Mouse (Mus musculus): ENCODE results near the gene Kars. TPM values are rescaled to one million over a fixed set of nuclear protein-coding genes. Genes with fewer than 3 reads are reported as not detected.

The Kars gene
- polyA plus RNA-seq, 1 experiment from 2014 or later, result 288 TPM

DNA sequence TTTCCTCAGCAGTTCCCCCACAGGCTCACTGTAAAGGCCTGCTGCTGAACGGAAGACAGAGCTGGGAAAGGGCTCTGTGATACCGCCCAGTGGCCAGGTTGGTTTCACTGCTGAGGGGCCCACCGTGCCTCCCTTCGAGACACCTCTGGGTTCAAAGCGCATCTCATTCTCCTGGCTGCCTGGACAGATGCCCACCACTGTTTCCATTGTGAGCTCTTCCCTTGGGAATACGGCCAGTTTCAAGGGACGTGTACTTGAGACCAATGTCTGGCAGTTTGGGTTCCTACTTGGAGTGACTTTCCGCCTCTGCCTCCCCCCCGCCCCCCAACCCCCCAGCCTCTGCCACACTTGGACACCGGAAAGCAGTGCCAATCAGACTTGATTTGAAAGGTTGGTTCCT is 48.0 kb downstream of the Kars start:
- DNase-seq (ENCODE audit: low spot score) (no peak), ATAC-seq (ENCODE audit: insufficient number of reproducible peaks, low FRiP score, low TSS enrichment, low read depth) (no peak)
- Histone ChIP-seq H3K27me3 (ENCODE audit: control insufficient read depth, insufficient read depth, low read length) (no peaks in the 10 kb centered on the region), H3K9me3 (ENCODE audit: control insufficient read depth, low read length) (no peaks in the 10 kb centered on the region), H3K4me3 (ENCODE audit: low read depth, low read length) (no peak overlapping the region), H3K9ac (ENCODE audit: low read length) (no peak overlapping the region), H3K27ac (replicated peaks; ENCODE audit: low read depth, low read length) (no peak overlapping the region), H3K4me2 (ENCODE audit: low read depth, severe bottlenecking) (no peak overlapping the region), H3K36me3 (ENCODE audit: control insufficient read depth, insufficient read depth, low read length) (no peaks in the 10 kb centered on the region; the same call in 1 of the 2 replicates), H3K4me1 (ENCODE audit: control insufficient read depth, insufficient read depth, low read length) (no peaks in the 10 kb centered on the region)
- WGBS, result 85% methylated on average over 10 of the region's 10 CpGs

DNA sequence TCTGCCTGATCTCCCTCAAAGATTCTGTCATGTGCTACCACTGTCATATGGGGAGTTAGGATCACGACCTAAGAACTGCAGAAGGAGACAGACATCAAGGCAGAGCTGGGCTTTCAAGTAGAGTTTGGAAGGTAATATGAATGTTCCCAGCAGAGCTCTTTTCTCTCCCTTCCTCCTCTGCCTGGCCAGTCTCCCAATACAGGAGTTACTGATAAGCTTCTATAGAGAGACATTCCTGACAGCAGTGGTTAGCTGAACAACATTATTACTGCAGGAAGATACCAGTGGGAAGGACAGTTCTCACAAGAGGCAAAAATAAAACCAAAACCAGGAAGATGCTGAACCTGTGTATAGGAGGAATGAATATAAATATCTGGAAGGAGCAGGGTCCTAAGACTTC is 48.5 kb downstream of the Kars start:
- Histone ChIP-seq H3K9me3 (ENCODE audit: control insufficient read depth, low read length) (no peaks in the 10 kb centered on the region), H3K27me3 (ENCODE audit: control insufficient read depth, insufficient read depth, low read length) (no peaks in the 10 kb centered on the region), H3K4me3 (ENCODE audit: low read depth, low read length) (no peak overlapping the region), H3K36me3 (ENCODE audit: control insufficient read depth, insufficient read depth, low read length) (no peaks in the 10 kb centered on the region; the same call in 1 of the 2 replicates), H3K4me2 (ENCODE audit: low read depth, severe bottlenecking) (no peak overlapping the region), H3K4me1 (ENCODE audit: control insufficient read depth, insufficient read depth, low read length) (no peaks in the 10 kb centered on the region), H3K9ac (ENCODE audit: low read length) (no peak overlapping the region), H3K27ac (replicated peaks; ENCODE audit: low read depth, low read length) (no peak overlapping the region)
- 76% methylated on average over 1 of the region's 1 CpGs for WGBS
- DNase-seq (ENCODE audit: low spot score) (no peak), ATAC-seq (ENCODE audit: insufficient number of reproducible peaks, low FRiP score, low TSS enrichment, low read depth) (no peak)

DNA sequence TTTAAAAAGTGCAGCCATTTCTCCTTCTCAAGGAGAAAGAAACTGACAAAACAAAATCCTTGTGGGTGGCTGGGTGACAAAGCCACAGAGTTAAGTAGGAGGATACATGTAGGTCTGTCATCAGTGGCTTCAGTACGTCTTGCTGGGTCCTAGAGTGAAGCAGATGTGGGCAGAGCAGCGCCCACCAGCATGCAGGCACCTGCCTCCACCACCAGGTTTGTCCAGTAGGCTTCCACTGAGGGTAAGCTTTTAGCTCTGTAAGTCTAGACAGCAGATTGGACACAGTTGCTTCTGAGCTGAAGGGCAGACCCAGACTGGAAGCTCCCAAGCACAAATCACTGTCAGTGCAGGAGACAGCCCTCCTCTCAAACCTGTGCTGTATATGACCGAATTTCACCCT is 49.8 kb downstream of the Kars start:
- H3K36me3 ChIP-seq (ENCODE audit: control insufficient read depth, insufficient read depth, low read length), result peaks cover 3% of the 10 kb centered on the region; the same call in 1 of the 2 replicates
- no peak overlapping the region for H3K4me3 ChIP-seq (ENCODE audit: low read depth, low read length)
- H3K9me3 ChIP-seq (ENCODE audit: control insufficient read depth, low read length), result no peaks in the 10 kb centered on the region
- DNase-seq (ENCODE audit: low spot score) (no peak), ATAC-seq (ENCODE audit: insufficient number of reproducible peaks, low FRiP score, low TSS enrichment, low read depth) (no peak)
- H3K27ac ChIP-seq (replicated peaks; ENCODE audit: low read depth, low read length), result no peak overlapping the region
- no peak overlapping the region for H3K9ac ChIP-seq (ENCODE audit: low read length)
- no peaks in the 10 kb centered on the region for H3K27me3 ChIP-seq (ENCODE audit: control insufficient read depth, insufficient read depth, low read length)
- no peaks in the 10 kb centered on the region for H3K4me1 ChIP-seq (ENCODE audit: control insufficient read depth, insufficient read depth, low read length)
- WGBS, result 74% methylated on average over 3 of the region's 3 CpGs
- H3K4me2 ChIP-seq (ENCODE audit: low read depth, severe bottlenecking), result no peak overlapping the region

DNA sequence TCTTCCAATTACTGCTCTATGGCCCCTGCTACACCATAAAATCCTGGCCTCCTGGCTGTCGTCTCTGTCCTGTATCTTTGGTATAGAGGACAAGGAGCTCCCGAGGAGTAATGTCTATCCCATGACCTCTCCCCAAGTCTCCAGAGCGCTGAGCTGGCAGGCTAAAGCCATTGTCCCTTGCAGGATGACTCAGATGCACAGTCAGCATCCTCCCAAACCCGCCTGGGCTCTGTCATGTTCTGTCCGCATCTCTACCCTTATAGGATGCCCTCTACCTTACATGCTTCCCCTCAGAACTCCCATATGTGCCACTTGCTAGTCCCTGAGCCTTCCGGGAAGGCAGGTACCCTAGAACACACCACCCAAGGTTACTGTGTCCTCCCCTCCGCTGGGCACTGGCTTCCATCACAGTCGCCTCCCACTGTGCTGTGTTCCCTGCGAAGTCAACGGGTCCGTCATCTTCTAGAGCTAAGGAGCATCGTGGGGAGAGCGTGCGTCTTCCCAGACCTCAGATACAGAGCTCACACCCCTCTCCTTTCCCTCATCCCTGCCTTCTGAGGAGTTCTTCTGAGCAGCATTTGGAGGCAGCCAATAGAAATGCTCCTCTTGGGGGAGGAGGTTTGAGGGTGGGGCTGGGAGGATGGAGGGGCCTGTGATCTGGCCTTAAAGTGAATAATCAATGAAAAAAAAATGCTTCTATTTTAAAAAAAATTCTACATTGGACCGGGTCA is 50.4 kb downstream of the Kars start:
- no peaks in the 10 kb centered on the region for H3K27me3 ChIP-seq (ENCODE audit: control insufficient read depth, insufficient read depth, low read length)
- H3K9me3 ChIP-seq (ENCODE audit: control insufficient read depth, low read length), result no peaks in the 10 kb centered on the region
- no peak for DNase-seq (ENCODE audit: low spot score)
- no peak overlapping the region for H3K4me2 ChIP-seq (ENCODE audit: low read depth, severe bottlenecking)
- H3K36me3 ChIP-seq (ENCODE audit: control insufficient read depth, insufficient read depth, low read length), result peaks cover 3% of the 10 kb centered on the region; the same call in 1 of the 2 replicates
- no peak overlapping the region for H3K4me3 ChIP-seq (ENCODE audit: low read depth, low read length)
- H3K9ac ChIP-seq (ENCODE audit: low read length), result no peak overlapping the region
- 73% methylated on average over 15 of the region's 15 CpGs for WGBS
- H3K4me1 ChIP-seq (ENCODE audit: control insufficient read depth, insufficient read depth, low read length), result no peaks in the 10 kb centered on the region
- no peak overlapping the region for H3K27ac ChIP-seq (replicated peaks; ENCODE audit: low read depth, low read length)
- ATAC-seq (ENCODE audit: insufficient number of reproducible peaks, low FRiP score, low TSS enrichment, low read depth), result no peak

DNA sequence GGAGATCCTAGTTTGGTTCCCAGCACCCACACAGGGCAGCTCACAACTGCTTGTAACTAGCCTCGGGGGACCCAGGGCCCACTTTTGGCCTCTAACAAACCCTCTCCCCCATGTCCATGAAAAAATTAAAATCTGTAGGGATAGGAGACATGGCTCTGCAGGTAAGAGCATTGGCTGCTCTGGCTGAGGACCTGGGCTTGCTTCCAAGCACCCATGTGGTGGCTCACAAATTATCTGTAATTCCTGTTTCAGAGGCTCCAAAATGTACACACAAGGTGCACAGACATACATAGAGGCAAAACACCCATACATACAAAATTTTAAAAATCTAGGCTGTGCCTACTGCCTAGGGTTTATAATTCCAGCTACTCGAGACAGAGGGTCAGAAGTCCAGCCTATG is 53.9 kb downstream of the Kars start:
- H3K27ac ChIP-seq (replicated peaks; ENCODE audit: low read depth, low read length), result no peak overlapping the region
- no peak for ATAC-seq (ENCODE audit: insufficient number of reproducible peaks, low FRiP score, low TSS enrichment, low read depth)
- no peak overlapping the region for H3K4me3 ChIP-seq (ENCODE audit: low read depth, low read length)
- 85% methylated on average over 2 of the region's 2 CpGs for WGBS
- H3K27me3 ChIP-seq (ENCODE audit: control insufficient read depth, insufficient read depth, low read length), result no peaks in the 10 kb centered on the region
- no peaks in the 10 kb centered on the region for H3K4me1 ChIP-seq (ENCODE audit: control insufficient read depth, insufficient read depth, low read length)
- no peak for DNase-seq (ENCODE audit: low spot score)
- peaks cover 6% of the 10 kb centered on the region for H3K36me3 ChIP-seq (ENCODE audit: control insufficient read depth, insufficient read depth, low read length)
- no peak overlapping the region for H3K9ac ChIP-seq (ENCODE audit: low read length)
- no peak overlapping the region for H3K4me2 ChIP-seq (ENCODE audit: low read depth, severe bottlenecking)
- no peaks in the 10 kb centered on the region for H3K9me3 ChIP-seq (ENCODE audit: control insufficient read depth, low read length)

DNA sequence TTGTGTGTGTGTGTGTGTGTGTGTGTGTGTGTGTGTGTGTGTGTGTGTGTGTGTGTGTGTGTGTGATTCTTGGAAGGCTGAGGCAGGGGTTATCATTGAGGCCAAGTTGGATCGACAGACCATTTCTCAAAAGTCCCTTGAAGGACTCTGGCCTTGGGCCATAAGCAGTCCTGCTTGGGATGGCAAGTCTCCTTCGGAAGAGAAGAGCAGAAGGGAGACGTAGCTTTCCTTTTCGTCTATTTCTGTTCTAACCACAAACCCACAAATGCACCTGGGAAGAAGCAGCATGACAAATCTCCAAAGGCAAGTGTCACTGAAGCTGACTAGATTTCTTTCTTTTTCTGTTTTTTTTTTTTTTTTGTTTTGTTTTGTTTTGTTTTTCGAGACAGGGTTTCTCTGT is 55.2 kb downstream of the Kars start:
- Histone ChIP-seq H3K4me1 (ENCODE audit: control insufficient read depth, insufficient read depth, low read length) (no peaks in the 10 kb centered on the region), H3K36me3 (ENCODE audit: control insufficient read depth, insufficient read depth, low read length) (peaks cover 6% of the 10 kb centered on the region), H3K9me3 (ENCODE audit: control insufficient read depth, low read length) (no peaks in the 10 kb centered on the region), H3K4me2 (ENCODE audit: low read depth, severe bottlenecking) (no peak overlapping the region), H3K27ac (replicated peaks; ENCODE audit: low read depth, low read length) (no peak overlapping the region), H3K9ac (ENCODE audit: low read length) (no peak overlapping the region), H3K4me3 (ENCODE audit: low read depth, low read length) (no peak overlapping the region), H3K27me3 (ENCODE audit: control insufficient read depth, insufficient read depth, low read length) (no peaks in the 10 kb centered on the region)
- ATAC-seq (ENCODE audit: insufficient number of reproducible peaks, low FRiP score, low TSS enrichment, low read depth), result no peak
- DNase-seq (ENCODE audit: low spot score), result no peak
- 94% methylated on average over 5 of the region's 5 CpGs for WGBS

DNA sequence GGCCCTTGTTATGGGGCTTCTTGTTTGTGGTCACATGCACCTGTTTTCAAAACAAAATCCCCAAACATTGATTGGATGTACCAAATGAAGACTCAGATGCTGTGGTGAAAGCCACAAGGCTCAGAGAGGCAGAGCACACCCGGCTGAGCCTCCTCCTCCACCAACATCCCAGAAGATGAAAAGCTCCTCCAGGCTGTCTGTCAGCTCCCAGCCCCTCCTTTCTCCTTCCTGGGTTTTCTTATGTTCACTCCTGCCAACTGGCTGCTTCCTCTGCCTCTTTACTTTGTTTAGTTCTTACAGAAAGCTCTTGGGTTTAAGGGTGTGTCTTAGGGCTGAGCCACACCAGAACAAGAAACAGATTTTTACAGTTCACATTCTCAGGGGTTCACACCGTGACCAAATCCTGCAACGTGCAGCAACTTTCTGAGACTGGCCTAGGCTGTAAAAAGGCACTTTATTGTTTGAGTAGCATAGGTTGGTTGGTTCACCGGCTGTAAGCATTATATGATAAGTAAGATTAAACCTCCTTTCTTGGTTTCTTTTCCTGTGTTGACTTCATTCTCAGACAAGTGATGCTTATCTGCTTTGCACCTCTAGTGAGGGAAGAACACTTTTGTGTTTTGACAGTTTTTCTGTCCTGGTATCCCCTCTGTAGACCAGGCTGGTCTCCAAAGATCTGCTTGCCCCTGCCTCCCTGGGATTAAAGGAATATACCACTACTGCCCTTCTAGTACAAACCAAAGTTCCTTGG is 56.1 kb downstream of the Kars start:
- Histone ChIP-seq H3K4me2 (ENCODE audit: low read depth, severe bottlenecking) (no peak overlapping the region), H3K4me1 (ENCODE audit: control insufficient read depth, insufficient read depth, low read length) (no peaks in the 10 kb centered on the region), H3K9ac (ENCODE audit: low read length) (no peak overlapping the region), H3K27me3 (ENCODE audit: control insufficient read depth, insufficient read depth, low read length) (no peaks in the 10 kb centered on the region), H3K27ac (replicated peaks; ENCODE audit: low read depth, low read length) (no peak overlapping the region), H3K9me3 (ENCODE audit: control insufficient read depth, low read length) (no peaks in the 10 kb centered on the region), H3K4me3 (ENCODE audit: low read depth, low read length) (no peak overlapping the region), H3K36me3 (ENCODE audit: control insufficient read depth, insufficient read depth, low read length) (peaks cover 6% of the 10 kb centered on the region)
- WGBS, result 77% methylated on average over 4 of the region's 4 CpGs
- DNase-seq (ENCODE audit: low spot score) (no peak), ATAC-seq (ENCODE audit: insufficient number of reproducible peaks, low FRiP score, low TSS enrichment, low read depth) (no peak)

DNA sequence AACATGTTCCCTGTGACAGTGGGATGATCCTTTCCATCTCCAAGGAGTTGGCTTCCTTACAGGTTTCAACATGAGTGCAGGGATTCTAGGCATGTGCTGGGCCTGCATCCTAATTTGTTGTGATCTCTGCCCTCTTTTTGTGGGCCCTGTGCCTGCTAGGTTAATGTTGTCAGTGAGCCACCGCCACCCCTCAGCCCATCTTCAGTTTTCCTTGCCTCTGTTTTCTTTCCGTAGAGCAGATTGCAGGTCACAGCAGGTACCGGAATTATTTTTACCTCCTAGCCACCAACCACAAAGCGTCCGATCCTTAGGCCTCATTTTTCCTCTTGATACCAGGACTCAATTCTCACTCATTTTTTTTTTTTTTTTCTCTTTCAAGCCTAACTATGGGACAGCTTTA is 59.2 kb downstream of the Kars start:
- H3K36me3 ChIP-seq (ENCODE audit: control insufficient read depth, insufficient read depth, low read length), result peaks cover 10% of the 10 kb centered on the region
- no peaks in the 10 kb centered on the region for H3K4me1 ChIP-seq (ENCODE audit: control insufficient read depth, insufficient read depth, low read length)
- WGBS, result 96% methylated on average over 5 of the region's 5 CpGs

More for the DNA sequence above, 59.2 kb downstream of the Kars start:
- Histone ChIP-seq H3K27ac (replicated peaks; ENCODE audit: low read depth, low read length) (no peak overlapping the region), H3K9me3 (ENCODE audit: control insufficient read depth, low read length) (no peaks in the 10 kb centered on the region), H3K9ac (ENCODE audit: low read length) (no peak overlapping the region), H3K4me3 (ENCODE audit: low read depth, low read length) (no peak overlapping the region), H3K4me2 (ENCODE audit: low read depth, severe bottlenecking) (no peak overlapping the region), H3K27me3 (ENCODE audit: control insufficient read depth, insufficient read depth, low read length) (no peaks in the 10 kb centered on the region)
- DNase-seq (ENCODE audit: low spot score) (no peak), ATAC-seq (ENCODE audit: insufficient number of reproducible peaks, low FRiP score, low TSS enrichment, low read depth) (no peak)

All from limb, embryonic 11.5 days (tissue).